Mouse (Mus musculus) neural tube, embryonic 11.5 days (tissue): ENCODE measurements at regions not wholly inside any gene's neighbourhood (a gene's known extent, or its start where the extent isn't known, plus 50 kb on each side); places are given as distances from the start of the nearest gene placed in this dataset.

Experiments used
- ATAC-seq: fragments of 200-750 bp; cut with Nextera tagmentation; 2 replicates; pipeline ENCODE4 v1.8.0; 2017; ENCODE audit warnings: moderate number of reproducible peaks, mild to moderate bottlenecking, moderate TSS enrichment, moderate library complexity; ENCODE audit not compliant: insufficient read depth, low FRiP score, low TSS enrichment
- DNase-seq: peaks from one replicate; pipeline ENCODE4 v3.0.0-alpha.2; 2015; ENCODE audit warnings: low spot score
- H3K27ac ChIP-seq: fragments of 300-500 bp; sonication (generic); 2 replicates; pipeline ENCODE4 v1.5.1; 2014; ENCODE audit warnings: low read depth, mild to moderate bottlenecking, low read length
- H3K27me3 ChIP-seq: fragments of 300-500 bp; sonication (generic); 2 replicates; pipeline ENCODE4 v1.6.1; 2014; ENCODE audit warnings: mild to moderate bottlenecking, low read length, mixed read lengths; ENCODE audit not compliant: control insufficient read depth, insufficient read depth
- H3K36me3 ChIP-seq: fragments of 300-500 bp; sonication (generic); 2 replicates; pipeline ENCODE4 v1.6.1; 2014; ENCODE audit warnings: mild to moderate bottlenecking, low read length, moderate library complexity, mixed read lengths; ENCODE audit not compliant: control insufficient read depth, insufficient read depth
- H3K4me1 ChIP-seq: fragments of 300-500 bp; sonication (generic); 2 replicates; pipeline ENCODE4 v1.6.1; 2014; ENCODE audit warnings: low read length, mixed read lengths; ENCODE audit not compliant: control insufficient read depth, insufficient read depth
- H3K4me2 ChIP-seq: fragments of 300-500 bp; sonication (generic); 2 replicates; pipeline ENCODE4 v1.6.1; 2014; ENCODE audit warnings: low read depth, mild to moderate bottlenecking, moderate library complexity
- H3K4me3 ChIP-seq: fragments of 300-500 bp; sonication (generic); 2 replicates; pipeline ENCODE4 v1.5.1; 2014; ENCODE audit warnings: low read depth, low read length
- H3K9ac ChIP-seq: fragments of 300-500 bp; sonication (generic); 2 replicates; pipeline ENCODE4 v1.6.1; 2014; ENCODE audit warnings: mild to moderate bottlenecking, low read length
- H3K9me3 ChIP-seq: fragments of 300-500 bp; sonication (generic); 2 replicates; pipeline ENCODE4 v1.6.1; 2016; ENCODE audit warnings: low read length; ENCODE audit not compliant: control insufficient read depth
- WGBS: fragments of 180-500 bp; shearing (Covaris S2); extraction: QIAGEN DNeasy Blood & Tissue Kit; methylation state at CpG from one replicate; pipeline ENCODE4 v1.1.7; 2014; 5-methylcytosine and 5-hydroxymethylcytosine counted together

DNA sequence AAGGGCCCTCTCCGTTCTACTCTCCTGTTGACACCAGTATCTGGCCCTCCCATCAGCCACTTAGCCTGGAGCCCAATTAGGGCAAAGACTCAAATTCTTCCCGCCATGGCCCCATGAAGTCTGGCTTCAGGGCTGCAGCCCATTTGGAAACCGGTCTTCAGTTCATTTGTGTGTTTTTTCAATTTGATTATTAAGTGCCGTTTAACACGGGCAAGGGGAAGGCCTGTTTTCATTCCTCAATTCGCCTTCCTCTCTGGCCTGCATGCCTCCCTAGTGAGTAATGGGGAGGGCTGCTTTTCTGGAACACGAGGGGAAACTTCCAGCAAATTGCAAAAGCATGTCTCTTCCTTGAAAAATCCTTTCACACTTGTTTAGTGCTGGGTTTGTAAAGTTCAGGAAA lies 89.1 kb upstream of the Rbpj start:
- WGBS = 62% methylated on average over 7 of the region's 7 CpGs
- Histone ChIP-seq H3K9ac (no peak overlapping the region), H3K9me3 (no peaks in the 10 kb centered on the region), H3K4me3 (no peak overlapping the region), H3K4me1 (no peaks in the 10 kb centered on the region), H3K27me3 (no peaks in the 10 kb centered on the region), H3K27ac (no peak overlapping the region), H3K36me3 (no peaks in the 10 kb centered on the region), H3K4me2 (no peak overlapping the region)
- ATAC-seq (no peak), DNase-seq (no peak)

DNA sequence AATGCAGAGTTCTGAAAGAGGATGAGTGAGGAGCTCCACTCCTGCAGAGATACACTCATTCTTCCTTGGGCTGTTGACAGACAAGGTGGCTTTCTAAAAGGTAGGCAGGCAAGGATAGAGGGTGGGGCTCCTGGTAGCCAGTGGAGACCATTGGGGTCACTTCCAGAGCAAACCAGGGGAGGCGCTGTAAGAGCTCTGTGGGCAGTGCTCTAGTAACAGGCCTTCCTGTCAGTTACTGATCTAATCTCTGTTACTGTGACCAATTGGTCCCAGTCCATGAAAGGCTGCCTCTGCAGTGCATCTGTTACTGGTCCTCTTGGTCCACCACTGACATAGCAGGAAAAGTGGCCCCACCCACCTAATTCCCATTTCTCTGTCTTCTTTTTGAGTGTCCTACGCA lies 88.3 kb upstream of the Rbpj start:
- WGBS = 77% methylated on average over 2 of the region's 2 CpGs
- H3K27me3 ChIP-seq = no peaks in the 10 kb centered on the region
- H3K9ac ChIP-seq = no peak overlapping the region
- H3K27ac ChIP-seq = no peak overlapping the region
- no peaks in the 10 kb centered on the region for H3K36me3 ChIP-seq
- DNase-seq = no peak
- no peak overlapping the region for H3K4me3 ChIP-seq
- H3K9me3 ChIP-seq = no peaks in the 10 kb centered on the region
- no peaks in the 10 kb centered on the region for H3K4me1 ChIP-seq
- no peak for ATAC-seq
- H3K4me2 ChIP-seq = no peak overlapping the region

DNA sequence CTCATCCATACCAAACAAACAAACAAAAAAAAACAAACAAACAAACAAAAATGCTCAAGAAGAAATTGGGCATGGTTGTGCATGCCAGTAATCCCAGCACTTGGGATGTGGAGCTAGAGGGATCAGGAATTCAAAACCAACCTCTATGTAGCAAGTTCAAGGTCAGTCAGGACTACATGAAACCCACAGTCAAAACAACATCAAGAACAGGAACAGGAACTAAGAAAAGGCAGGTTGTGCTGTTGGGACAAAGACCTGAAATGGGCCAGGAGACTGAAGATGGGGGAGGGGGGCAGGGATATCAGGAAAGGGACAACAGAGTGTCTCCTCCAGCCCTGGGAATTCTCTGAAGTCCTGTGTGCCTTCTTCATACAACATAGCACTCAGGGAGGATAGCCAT lies 87.8 kb upstream of the Rbpj start:
- ATAC-seq = no peak
- H3K27me3 ChIP-seq = no peaks in the 10 kb centered on the region

DNA sequence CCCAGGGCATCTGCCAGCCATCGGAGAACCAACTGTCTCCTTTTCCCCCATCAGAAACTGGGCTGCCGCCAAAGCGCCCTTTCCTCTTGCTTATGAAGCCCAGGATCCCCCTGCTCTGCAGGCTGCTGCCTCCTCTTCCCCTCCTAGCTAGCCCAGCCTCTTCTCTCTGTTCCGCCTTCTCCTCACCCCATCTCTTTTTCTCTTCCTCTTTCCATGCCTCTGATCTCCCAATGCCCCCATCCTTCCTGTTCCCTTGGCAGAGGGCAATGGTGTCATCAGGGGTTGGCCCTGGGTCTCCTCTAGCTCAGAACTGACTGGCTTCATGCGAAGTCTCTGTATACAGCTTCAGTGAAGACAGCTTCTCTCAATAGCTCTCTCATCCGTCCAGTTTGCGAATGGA lies 87.4 kb upstream of the Rbpj start:
- H3K36me3 ChIP-seq = no peaks in the 10 kb centered on the region
- H3K4me3 ChIP-seq = no peak overlapping the region
- ATAC-seq (no peak), DNase-seq (no peak)
- no peaks in the 10 kb centered on the region for H3K27me3 ChIP-seq
- no peak overlapping the region for H3K9ac ChIP-seq
- H3K4me2 ChIP-seq = no peak overlapping the region
- no peaks in the 10 kb centered on the region for H3K9me3 ChIP-seq
- no peak overlapping the region for H3K27ac ChIP-seq
- WGBS = 89% methylated on average over 7 of the region's 7 CpGs
- H3K4me1 ChIP-seq = no peaks in the 10 kb centered on the region

More for the DNA sequence above, 87.8 kb upstream of the Rbpj start:
- H3K36me3 ChIP-seq = no peaks in the 10 kb centered on the region
- no peak overlapping the region for H3K4me2 ChIP-seq
- H3K9ac ChIP-seq = no peak overlapping the region
- no peak for DNase-seq
- H3K4me1 ChIP-seq = no peaks in the 10 kb centered on the region
- H3K27ac ChIP-seq = no peak overlapping the region
- H3K4me3 ChIP-seq = no peak overlapping the region
- no peaks in the 10 kb centered on the region for H3K9me3 ChIP-seq

DNA sequence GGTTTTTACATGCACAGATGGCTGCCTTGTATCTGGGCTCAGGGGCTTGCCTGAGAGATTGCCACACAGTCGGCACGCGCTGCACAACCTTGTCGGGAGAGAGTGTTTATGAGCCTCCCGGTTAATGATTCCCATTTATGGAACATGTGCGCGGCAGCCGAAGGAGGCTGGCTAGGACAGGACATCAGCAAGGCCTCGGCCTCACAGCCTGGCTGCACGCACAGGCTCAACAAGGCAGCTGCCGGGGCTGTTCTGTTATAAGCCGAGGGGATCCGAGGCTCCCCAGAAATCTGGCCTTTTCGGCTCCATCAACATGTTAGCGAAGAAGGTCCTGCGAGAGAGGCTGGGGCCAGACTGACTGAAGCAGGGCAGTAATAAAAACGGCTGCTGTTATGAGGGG lies 86.3 kb upstream of the Rbpj start:
- Histone ChIP-seq H3K36me3 (no peaks in the 10 kb centered on the region), H3K27me3 (no peaks in the 10 kb centered on the region), H3K4me2 (no peak overlapping the region), H3K9ac (no peak overlapping the region), H3K27ac (no peak overlapping the region), H3K4me3 (no peak overlapping the region), H3K9me3 (no peaks in the 10 kb centered on the region), H3K4me1 (no peaks in the 10 kb centered on the region)
- WGBS = 44% methylated on average over 17 of the region's 17 CpGs
- DNase-seq (no peak), ATAC-seq (no peak)

DNA sequence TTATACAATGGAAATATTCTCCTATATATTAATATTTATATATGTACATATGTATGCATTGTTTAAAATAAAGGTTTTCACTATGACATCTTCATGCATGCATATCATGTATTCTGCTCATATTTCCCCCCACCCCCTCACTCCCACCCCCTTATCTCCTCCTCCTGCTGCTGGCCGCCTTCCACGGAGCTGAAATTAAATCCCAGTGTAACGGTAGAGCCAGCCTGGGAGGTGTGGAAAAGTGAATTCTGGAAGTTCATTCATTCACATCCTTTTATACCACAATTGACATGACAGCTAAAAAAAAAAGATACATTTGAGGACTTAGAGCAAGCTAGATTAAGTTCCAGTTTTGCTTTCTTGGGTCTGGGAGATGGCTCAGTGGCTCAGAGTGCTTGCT lies 85.7 kb upstream of the Rbpj start:
- no peak overlapping the region for H3K4me3 ChIP-seq
- H3K9me3 ChIP-seq = no peaks in the 10 kb centered on the region
- H3K36me3 ChIP-seq = no peaks in the 10 kb centered on the region
- H3K4me1 ChIP-seq = no peaks in the 10 kb centered on the region
- ATAC-seq (no peak), DNase-seq (no peak)
- no peaks in the 10 kb centered on the region for H3K27me3 ChIP-seq
- H3K27ac ChIP-seq = no peak overlapping the region
- 65% methylated on average over 3 of the region's 3 CpGs for WGBS
- H3K9ac ChIP-seq = no peak overlapping the region
- no peak overlapping the region for H3K4me2 ChIP-seq

DNA sequence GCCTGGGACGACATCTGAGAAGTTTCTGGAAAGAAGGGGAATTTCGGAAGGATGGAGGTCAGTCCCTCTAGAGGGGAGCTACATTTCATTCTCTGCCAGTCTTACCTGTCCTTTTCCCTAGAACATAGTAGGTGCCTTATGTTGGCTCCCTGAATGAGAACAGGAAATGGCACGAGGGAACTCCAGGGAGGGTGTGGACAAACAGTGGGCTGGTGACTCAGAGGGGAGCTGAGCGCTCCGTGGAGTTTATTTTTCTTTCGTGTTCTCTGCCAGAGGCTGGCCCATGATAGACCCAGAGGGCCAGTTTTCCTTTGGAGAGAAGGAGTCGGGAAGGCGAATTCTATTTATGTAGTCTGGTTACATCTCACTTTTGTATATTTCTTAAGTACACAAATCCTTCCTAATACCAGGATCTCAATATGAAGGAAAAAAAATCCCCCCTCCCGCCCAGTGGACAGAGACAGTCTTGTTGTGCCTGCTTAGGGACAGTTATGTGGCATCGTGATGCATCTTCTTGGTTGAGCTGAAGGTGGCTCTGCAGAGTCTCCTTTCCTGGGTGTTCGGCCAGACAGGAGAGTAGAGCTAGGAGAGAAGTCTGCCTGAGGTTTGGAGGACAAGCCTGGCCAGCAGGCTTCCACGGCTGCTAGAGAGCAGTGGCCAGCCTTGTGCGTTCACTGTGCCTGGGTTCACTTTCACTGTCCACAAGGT lies 84.3 kb upstream of the Rbpj start:
- no peak overlapping the region for H3K4me3 ChIP-seq
- no peaks in the 10 kb centered on the region for H3K9me3 ChIP-seq
- 72% methylated on average over 13 of the region's 13 CpGs for WGBS
- H3K27me3 ChIP-seq = no peaks in the 10 kb centered on the region
- no peak overlapping the region for H3K9ac ChIP-seq
- H3K36me3 ChIP-seq = no peaks in the 10 kb centered on the region
- ATAC-seq (no peak), DNase-seq (no peak)
- H3K27ac ChIP-seq = no peak overlapping the region
- no peak overlapping the region for H3K4me2 ChIP-seq
- no peaks in the 10 kb centered on the region for H3K4me1 ChIP-seq

DNA sequence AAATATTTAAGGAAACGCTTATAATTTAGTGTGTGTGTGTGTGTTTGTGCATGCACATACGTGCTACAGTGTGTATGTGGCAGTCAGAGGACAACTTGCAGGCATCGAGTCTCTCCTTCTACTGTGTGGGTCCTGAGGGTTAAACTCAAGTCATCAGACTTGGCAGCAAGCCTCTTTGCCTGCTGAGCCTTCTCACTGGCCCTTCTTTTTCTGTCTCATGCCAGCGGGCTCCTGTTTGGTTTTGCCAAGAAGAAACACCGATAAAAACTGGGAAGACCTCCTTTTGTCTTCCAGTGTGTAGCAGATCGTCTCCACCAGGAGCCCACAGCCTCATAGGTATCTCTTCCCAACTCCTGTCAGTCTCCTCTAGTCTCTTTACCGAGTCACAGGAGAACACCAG lies 81.9 kb upstream of the Rbpj start:
- ATAC-seq (no peak), DNase-seq (no peak)
- Histone ChIP-seq H3K27ac (no peak overlapping the region), H3K27me3 (no peaks in the 10 kb centered on the region), H3K4me2 (no peak overlapping the region), H3K36me3 (no peaks in the 10 kb centered on the region), H3K9ac (no peak overlapping the region), H3K9me3 (no peaks in the 10 kb centered on the region), H3K4me1 (no peaks in the 10 kb centered on the region), H3K4me3 (no peak overlapping the region)
- WGBS = 93% methylated on average over 7 of the region's 7 CpGs

DNA sequence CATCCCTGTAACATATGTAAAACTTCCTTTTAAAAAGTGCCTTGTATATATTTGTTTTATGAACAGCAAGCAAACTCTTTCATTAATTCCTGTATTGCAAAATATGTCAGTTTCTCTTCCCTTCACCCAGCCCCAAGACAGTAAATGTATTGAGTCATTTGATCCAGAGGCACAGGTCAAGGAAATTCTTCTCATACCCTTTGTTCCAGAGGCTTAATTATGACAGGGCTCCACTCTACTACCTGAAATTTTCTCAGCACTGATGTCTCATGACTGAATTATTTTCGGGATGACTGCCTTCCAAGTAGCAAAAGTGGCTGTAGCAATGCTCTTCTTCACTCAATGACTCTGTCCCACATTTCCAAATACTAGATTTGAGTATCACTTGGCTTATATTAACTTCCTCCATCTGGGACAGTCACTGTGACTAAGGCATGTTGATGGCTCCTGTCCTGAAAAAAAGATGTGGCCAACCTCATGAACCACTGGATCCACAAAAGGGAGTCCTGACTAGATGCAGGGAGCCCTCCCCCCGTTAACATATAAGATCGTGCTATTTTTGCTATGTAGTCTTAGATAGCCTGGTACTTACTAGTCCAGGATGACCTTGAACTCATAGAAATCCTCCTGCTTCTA lies 80.3 kb upstream of the Rbpj start:
- H3K27me3 ChIP-seq = no peaks in the 10 kb centered on the region
- ATAC-seq (no peak), DNase-seq (no peak)
- H3K4me1 ChIP-seq = no peaks in the 10 kb centered on the region
- no peak overlapping the region for H3K4me2 ChIP-seq
- H3K27ac ChIP-seq = no peak overlapping the region
- H3K4me3 ChIP-seq = no peak overlapping the region
- WGBS = 87% methylated on average over 3 of the region's 3 CpGs
- no peak overlapping the region for H3K9ac ChIP-seq
- no peaks in the 10 kb centered on the region for H3K9me3 ChIP-seq
- no peaks in the 10 kb centered on the region for H3K36me3 ChIP-seq
